ENCODE assay signal across 25 mouse cellular contexts in genomic region chr6:91183041-91183440, GRCm38 (mm10). TPM values are rescaled to one million over a fixed set of nuclear protein-coding genes. Genes with fewer than 3 reads are reported as not detected.
"Had no signal": no experiment of that assay in that cellular context is flagged by ENCODE, and none has a peak within 500 bp of the region (broad histone marks: within the 10 kb centered on the region; RNA-seq: fewer than 3 reads in every experiment).

No protein-coding gene starts in this region.

- H3K9me3 ChIP-seq: forebrain, embryonic 15.5 days; heart, embryonic 12.5 days; hindbrain, embryonic 13.5 days; hindbrain, embryonic 15.5 days; kidney, embryonic 15.5 days; limb, embryonic 13.5 days; limb, embryonic 15.5 days; liver, embryonic 12.5 days had no signal

- H3K4me1 ChIP-seq: kidney, embryonic 15.5 days had no signal

- H3K27ac ChIP-seq: forebrain, embryonic 15.5 days; hindbrain, embryonic 13.5 days; hindbrain, embryonic 15.5 days; hindbrain, postnatal 0 days; kidney, embryonic 15.5 days; kidney, postnatal 0 days; limb, embryonic 13.5 days; limb, embryonic 15.5 days; liver, embryonic 12.5 days; liver, embryonic 14.5 days had no signal

- ATAC-seq: forebrain, embryonic 15.5 days; forebrain, postnatal 0 days; hindbrain, postnatal 0 days; intestine, embryonic 16.5 days; liver, embryonic 12.5 days had no signal

- H3K4me3 ChIP-seq: forebrain, embryonic 15.5 days; heart, embryonic 12.5 days; hindbrain, embryonic 13.5 days; hindbrain, embryonic 15.5 days; kidney, embryonic 15.5 days; limb, embryonic 13.5 days; limb, embryonic 15.5 days; liver, embryonic 12.5 days had no signal

- H3K36me3 ChIP-seq: forebrain, embryonic 15.5 days; heart, embryonic 12.5 days; hindbrain, embryonic 13.5 days; hindbrain, embryonic 15.5 days; kidney, embryonic 15.5 days; limb, embryonic 13.5 days; limb, embryonic 15.5 days; liver, embryonic 12.5 days had no signal

- H3K27me3 ChIP-seq: forebrain, embryonic 15.5 days; hindbrain, embryonic 13.5 days; hindbrain, embryonic 15.5 days; kidney, embryonic 15.5 days; limb, embryonic 13.5 days; limb, embryonic 15.5 days had no signal

- H3K9ac ChIP-seq: forebrain, embryonic 15.5 days; forebrain, postnatal 0 days; heart, embryonic 12.5 days; hindbrain, embryonic 13.5 days; hindbrain, embryonic 15.5 days; kidney, embryonic 15.5 days; limb, embryonic 13.5 days; limb, embryonic 15.5 days; liver, embryonic 12.5 days; liver, embryonic 14.5 days had no signal

- H3K4me2 ChIP-seq: forebrain, embryonic 15.5 days; heart, embryonic 12.5 days; hindbrain, embryonic 13.5 days; hindbrain, embryonic 15.5 days; kidney, embryonic 15.5 days; limb, embryonic 13.5 days; limb, embryonic 15.5 days; liver, embryonic 12.5 days had no signal

- DNase-seq: forebrain, postnatal 0 days; gastrocnemius, postnatal 14 days; gastrocnemius, postnatal 36 days; heart, postnatal 10 days; kidney, adult 11 months; kidney, adult 2 months; kidney, adult 9 months; kidney, postnatal 14 days; kidney, postnatal 36 days; layer of hippocampus, adult 9-11 months; layer of hippocampus, postnatal 36 days; left cerebral cortex, postnatal 4 days had no signal

RNA-seq across cellular contexts. Expression of gene Fbln2, which starts 29.2 kb away (rescaled TPM):
- total RNA-seq: hematopoietic stem cell, adult 5-6 weeks had no signal
